Mouse (Mus musculus): ENCODE results near the gene Ralgapa2. TPM values are rescaled to one million over a fixed set of nuclear protein-coding genes. Genes with fewer than 3 reads are reported as not detected.

The Ralgapa2 gene
- total and polyA plus RNA-seq, 2 experiments from 2014 or later = 6.8 to 32.9 TPM

DNA sequence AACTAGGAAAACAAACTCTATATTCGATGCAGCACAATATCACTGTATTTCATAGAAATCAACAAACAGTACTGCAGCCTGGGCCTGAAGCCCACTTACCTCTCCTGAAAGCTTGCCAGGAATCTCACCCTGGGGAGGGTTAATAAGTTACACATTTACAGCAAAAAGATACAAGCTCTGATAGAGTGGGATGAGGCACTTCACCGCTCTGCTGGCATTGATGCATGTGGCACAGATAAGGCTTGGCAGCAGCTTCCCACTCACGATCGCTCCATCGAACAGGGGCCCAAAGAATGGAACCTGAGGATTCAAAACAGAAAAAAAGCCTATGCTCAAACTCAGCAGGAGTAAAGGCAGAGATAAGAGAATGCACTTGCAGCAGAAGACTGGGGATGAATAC is 197.4 kb downstream of the Ralgapa2 start:
- Histone ChIP-seq H3K27ac (ENCODE audit: low read depth, low read length) (no peak overlapping the region), H3K4me1 (ENCODE audit: insufficient read depth) (peaks cover 7% of the 10 kb centered on the region; the same call in 1 of the 2 replicates), H3K27me3 (ENCODE audit: insufficient read depth, low read length) (no peaks in the 10 kb centered on the region), H3K36me3 (ENCODE audit: insufficient read depth) (no peaks in the 10 kb centered on the region; the same call in 1 of the 2 replicates), H3K4me3 (ENCODE audit: low read depth, low read length) (no peak overlapping the region), H3K4me2 (ENCODE audit: low read depth) (no peak overlapping the region), H3K9me3 (ENCODE audit: low read length) (no peaks in the 10 kb centered on the region), H3K9ac (no peak overlapping the region)
- DNase-seq = no peak
- no peak for ATAC-seq
- no peak for TF ChIP-seq CTCF (IDR thresholded peaks at IDR 0.05; ENCODE audit: low read depth)
- WGBS = 54% methylated on average over 5 of the region's 5 CpGs

DNA sequence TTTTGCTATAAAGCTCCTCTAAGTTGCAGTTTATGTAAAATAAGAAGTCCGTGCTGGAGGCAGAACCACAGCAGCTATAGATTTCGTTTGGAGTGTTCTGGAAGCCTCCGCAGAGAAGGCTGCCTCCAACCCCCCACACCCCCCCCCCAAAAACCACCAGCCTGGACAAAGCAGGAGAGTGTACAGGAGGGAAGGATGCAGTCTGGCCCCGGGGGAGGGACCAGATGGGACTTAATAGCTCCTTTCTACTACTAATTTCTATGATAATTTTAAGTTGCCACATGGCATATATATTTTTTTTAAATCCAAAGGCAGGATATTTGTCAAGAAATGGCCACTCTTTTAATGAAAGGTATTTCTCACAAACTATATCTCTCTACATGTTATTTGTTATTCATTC is 198.3 kb downstream of the Ralgapa2 start:
- Histone ChIP-seq H3K9me3 (ENCODE audit: low read length) (no peaks in the 10 kb centered on the region), H3K27ac (ENCODE audit: low read depth, low read length) (no peak overlapping the region), H3K9ac (no peak overlapping the region), H3K4me2 (ENCODE audit: low read depth) (no peak overlapping the region), H3K36me3 (ENCODE audit: insufficient read depth) (no peaks in the 10 kb centered on the region), H3K4me1 (ENCODE audit: insufficient read depth) (peaks cover 8% of the 10 kb centered on the region; the same call in 1 of the 2 replicates), H3K4me3 (ENCODE audit: low read depth, low read length) (no peak overlapping the region), H3K27me3 (ENCODE audit: insufficient read depth, low read length) (no peaks in the 10 kb centered on the region)
- no peak for TF ChIP-seq CTCF (IDR thresholded peaks at IDR 0.05; ENCODE audit: low read depth)
- WGBS = 65% methylated on average over 4 of the region's 4 CpGs
- ATAC-seq (no peak), DNase-seq (no peak)

- Histone ChIP-seq H3K27ac (ENCODE audit: low read depth, low read length) (no peak overlapping the region), H3K4me3 (ENCODE audit: low read depth, low read length) (no peak overlapping the region), H3K9ac (no peak overlapping the region), H3K4me1 (ENCODE audit: insufficient read depth) (peaks cover 8% of the 10 kb centered on the region; the same call in 1 of the 2 replicates), H3K36me3 (ENCODE audit: insufficient read depth) (no peaks in the 10 kb centered on the region), H3K27me3 (ENCODE audit: insufficient read depth, low read length) (no peaks in the 10 kb centered on the region), H3K9me3 (ENCODE audit: low read length) (no peaks in the 10 kb centered on the region), H3K4me2 (ENCODE audit: low read depth) (no peak overlapping the region)
- DNase-seq (no peak), ATAC-seq (no peak)
- 86% methylated on average over 3 of the region's 3 CpGs for WGBS
- TF ChIP-seq CTCF (IDR thresholded peaks at IDR 0.05; ENCODE audit: low read depth) = no peak
Observed at GRCm38 (mm10) chr2:146310760-146311159, 201.4 kb downstream of the Ralgapa2 start.

DNA sequence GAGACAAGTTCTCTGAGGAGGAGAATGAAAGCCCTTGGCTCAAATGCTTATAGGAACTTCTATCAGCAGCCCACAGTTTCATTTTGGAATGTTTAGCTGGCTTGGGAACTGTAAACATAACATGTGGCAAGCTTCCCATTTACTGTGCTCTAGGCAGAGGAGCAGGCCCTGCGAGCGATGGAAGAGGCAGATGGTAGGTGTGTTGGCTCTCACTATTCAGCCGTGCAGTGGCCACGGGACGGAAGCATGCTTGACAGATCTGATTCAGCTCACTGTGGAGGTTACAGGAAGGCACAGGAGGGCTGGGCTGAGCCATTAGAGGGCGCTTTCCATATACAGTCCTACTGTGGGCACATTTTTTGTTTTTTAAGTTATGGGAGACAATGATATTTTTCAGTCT is 201.9 kb downstream of the Ralgapa2 start:
- H3K4me2 ChIP-seq (ENCODE audit: low read depth) = no peak overlapping the region
- no peak overlapping the region for H3K4me3 ChIP-seq (ENCODE audit: low read depth, low read length)
- no peaks in the 10 kb centered on the region for H3K9me3 ChIP-seq (ENCODE audit: low read length)
- DNase-seq = no peak
- no peak for TF ChIP-seq CTCF (IDR thresholded peaks at IDR 0.05; ENCODE audit: low read depth)
- WGBS = 30% methylated on average over 6 of the region's 6 CpGs
- H3K36me3 ChIP-seq (ENCODE audit: insufficient read depth) = no peaks in the 10 kb centered on the region
- no peaks in the 10 kb centered on the region for H3K27me3 ChIP-seq (ENCODE audit: insufficient read depth, low read length)
- H3K27ac ChIP-seq (ENCODE audit: low read depth, low read length) = peak overlapping the region; percentile 16; the same call in 1 of the 2 replicates
- no peak overlapping the region for H3K9ac ChIP-seq
- H3K4me1 ChIP-seq (ENCODE audit: insufficient read depth) = peaks cover 8% of the 10 kb centered on the region; the same call in 1 of the 2 replicates
- peak; percentile 78 for ATAC-seq

- peak overlapping the region; percentile 5 for H3K27ac ChIP-seq (ENCODE audit: low read depth, low read length)
- WGBS = 58% methylated on average over 2 of the region's 2 CpGs
- peak; percentile 71 for ATAC-seq
Observed at GRCm38 (mm10) chr2:146309413-146309812, 202.7 kb downstream of the Ralgapa2 start.

GRCm38 (mm10) chr2:146307060-146307459 is 205.1 kb downstream of the Ralgapa2 start:
- Histone ChIP-seq H3K27ac (ENCODE audit: low read depth, low read length) (no peak overlapping the region), H3K4me2 (ENCODE audit: low read depth) (no peak overlapping the region), H3K36me3 (ENCODE audit: insufficient read depth) (no peaks in the 10 kb centered on the region), H3K27me3 (ENCODE audit: insufficient read depth, low read length) (no peaks in the 10 kb centered on the region), H3K9ac (no peak overlapping the region), H3K9me3 (ENCODE audit: low read length) (no peaks in the 10 kb centered on the region), H3K4me1 (ENCODE audit: insufficient read depth) (peaks cover 15% of the 10 kb centered on the region; the same call in 1 of the 2 replicates), H3K4me3 (ENCODE audit: low read depth, low read length) (no peak overlapping the region)
- ATAC-seq = no peak
- WGBS = 50% methylated on average over 3 of the region's 3 CpGs
- no peak for DNase-seq
- no peak for TF ChIP-seq CTCF (IDR thresholded peaks at IDR 0.05; ENCODE audit: low read depth)

More at GRCm38 (mm10) chr2:146309413-146309812, 202.7 kb downstream of the Ralgapa2 start:
- H3K9ac ChIP-seq = no peak overlapping the region
- no peak for DNase-seq
- no peaks in the 10 kb centered on the region for H3K9me3 ChIP-seq (ENCODE audit: low read length)
- no peaks in the 10 kb centered on the region for H3K27me3 ChIP-seq (ENCODE audit: insufficient read depth, low read length)
- H3K36me3 ChIP-seq (ENCODE audit: insufficient read depth) = no peaks in the 10 kb centered on the region
- H3K4me3 ChIP-seq (ENCODE audit: low read depth, low read length) = no peak overlapping the region
- TF ChIP-seq CTCF (IDR thresholded peaks at IDR 0.05; ENCODE audit: low read depth) = no peak
- H3K4me2 ChIP-seq (ENCODE audit: low read depth) = no peak overlapping the region
- peaks cover 8% of the 10 kb centered on the region; the same call in 1 of the 2 replicates for H3K4me1 ChIP-seq (ENCODE audit: insufficient read depth)

GRCm38 (mm10) chr2:146302094-146302699 is 209.9 kb downstream of the Ralgapa2 start:
- Histone ChIP-seq H3K27ac (ENCODE audit: low read depth, low read length) (peak overlapping the region; percentile 45; the same call in 1 of the 2 replicates), H3K27me3 (ENCODE audit: insufficient read depth, low read length) (no peaks in the 10 kb centered on the region), H3K4me1 (ENCODE audit: insufficient read depth) (peaks cover 9% of the 10 kb centered on the region; the same call in 1 of the 2 replicates), H3K9me3 (ENCODE audit: low read length) (no peaks in the 10 kb centered on the region), H3K4me2 (ENCODE audit: low read depth) (no peak overlapping the region), H3K9ac (no peak overlapping the region), H3K4me3 (ENCODE audit: low read depth, low read length) (no peak overlapping the region), H3K36me3 (ENCODE audit: insufficient read depth) (no peaks in the 10 kb centered on the region)
- no peak for DNase-seq
- peak; percentile 83 for ATAC-seq
- TF ChIP-seq CTCF (IDR thresholded peaks at IDR 0.05; ENCODE audit: low read depth) = no peak
- WGBS = 9% methylated on average over 9 of the region's 9 CpGs

Measured in forebrain, postnatal 0 days (tissue).